Mouse (Mus musculus) bone marrow, adult 2 months (tissue): Measurements from ENCODE around the gene Il1b. TPM values are rescaled to one million over a fixed set of nuclear protein-coding genes. Genes with fewer than 3 reads are reported as not detected.

Experiments
- H3K27ac ChIP-seq: fragments of 200-500 bp; 2 replicates; pipeline ENCODE4 v1.5.1; 2012; ENCODE audit warnings: low read depth, mild to moderate bottlenecking, control low read depth, inconsistent platforms, low read length; ENCODE audit not compliant: control insufficient read depth, poor library complexity, insufficient read depth
- H3K4me1 ChIP-seq: fragments of 200-500 bp; 2 replicates; pipeline ENCODE4 v1.6.1; 2011; ENCODE audit warnings: low read length; ENCODE audit not compliant: control insufficient read depth, insufficient read depth
- H3K4me3 ChIP-seq: fragments of 200-500 bp; replicated peaks from 2 replicates; pipeline ENCODE3; 2011; ENCODE audit warnings: mild to moderate bottlenecking, low read depth, low read length, control low read depth; ENCODE audit not compliant: control insufficient read depth
- CTCF ChIP-seq: fragments of 200-500 bp; IDR thresholded peaks from 2 replicates; pipeline ENCODE4 v1.5.1; 2011; ENCODE audit warnings: low read length, control low read depth; ENCODE audit not compliant: control insufficient read depth, insufficient read depth
- POLR2A ChIP-seq: fragments of 200-500 bp; IDR thresholded peaks from 2 replicates; pipeline ENCODE4 v1.6.1; 2011; ENCODE audit warnings: low read depth, mild to moderate bottlenecking, control low read depth, low read length, borderline replicate concordance; ENCODE audit not compliant: control insufficient read depth
- WGBS: fragments of 180-500 bp; shearing (Covaris S2); methylation state at CpG from one replicate; pipeline ENCODE4 v1.1.7; 2018; 5-methylcytosine and 5-hydroxymethylcytosine counted together
- polyA plus RNA-seq: library from polyadenylated mRNA; stranded (reverse); fragments of >200 nt; gene quantifications from 2 replicates; pipeline ENCODE4 v1.2.4, GENCODE M21; 2011; ENCODE audit warnings: low replicate concordance; ENCODE audit not compliant: missing spikeins, insufficient read depth, insufficient read length

Il1b gene
- polyA plus RNA-seq, 1 experiment: 10.5 TPM

DNA sequence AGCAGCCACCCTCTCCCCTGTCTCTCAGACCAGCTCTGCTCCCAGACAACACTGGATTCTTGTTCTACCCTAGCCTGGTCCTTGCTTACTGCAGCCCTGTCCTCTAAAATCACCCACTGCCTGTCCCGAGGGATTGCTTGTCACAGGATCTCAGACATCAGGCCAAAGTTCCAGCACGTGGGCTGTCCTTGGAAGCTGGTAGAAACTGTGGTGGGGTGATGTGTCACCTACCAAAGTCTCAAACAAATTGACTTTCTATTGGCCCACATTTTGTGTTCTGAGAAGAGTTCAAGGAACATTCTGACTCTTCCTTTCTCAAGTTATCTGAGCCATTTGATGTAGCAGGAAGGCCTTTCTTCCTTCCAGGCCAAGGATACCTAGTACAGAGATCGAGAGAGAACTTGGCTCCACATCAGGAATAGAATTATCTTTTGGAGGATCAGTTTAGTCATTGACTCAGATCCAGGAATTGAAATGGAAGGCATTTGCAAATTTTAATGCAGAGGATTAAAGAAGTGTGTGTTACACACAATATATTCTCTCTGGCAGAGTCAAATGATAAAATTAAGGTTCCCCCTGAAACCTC is 9.9 kb downstream of the Il1b start:
- whole genome bisulfite sequencing: 66% methylated on average over 3 of the region's 3 CpGs
- H3K4me3 ChIP-seq: no peak overlapping the region
- TF ChIP-seq POLR2A: no peak
- TF ChIP-seq CTCF: no peak
- H3K27ac ChIP-seq: no peak overlapping the region
- H3K4me1 ChIP-seq: peaks cover 6% of the 10 kb centered on the region

DNA sequence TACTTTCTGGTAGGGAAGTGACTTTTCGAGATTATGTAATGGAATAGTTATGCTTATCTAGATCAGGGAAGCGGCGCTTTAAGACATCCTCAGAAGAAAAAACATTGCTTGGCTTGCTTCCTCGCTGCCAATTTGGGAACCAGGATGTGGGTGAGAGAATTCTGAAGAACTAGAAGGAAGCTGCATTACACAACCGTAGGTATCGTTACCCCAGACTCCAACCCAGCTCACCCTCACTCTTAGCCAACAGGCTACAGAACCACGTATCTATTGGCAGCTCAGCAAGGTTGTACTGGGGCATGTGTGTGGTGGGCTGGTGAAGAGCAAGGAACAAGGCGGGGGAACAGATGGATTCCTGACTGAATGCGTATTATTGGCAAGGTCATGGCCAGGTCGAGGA is 10.7 kb downstream of the Il1b start:
- no peak for TF ChIP-seq POLR2A
- TF ChIP-seq CTCF: no peak
- H3K27ac ChIP-seq: no peak overlapping the region
- no peak overlapping the region for H3K4me3 ChIP-seq
- WGBS: 28% methylated on average over 10 of the region's 10 CpGs
- H3K4me1 ChIP-seq: peaks cover 6% of the 10 kb centered on the region

DNA sequence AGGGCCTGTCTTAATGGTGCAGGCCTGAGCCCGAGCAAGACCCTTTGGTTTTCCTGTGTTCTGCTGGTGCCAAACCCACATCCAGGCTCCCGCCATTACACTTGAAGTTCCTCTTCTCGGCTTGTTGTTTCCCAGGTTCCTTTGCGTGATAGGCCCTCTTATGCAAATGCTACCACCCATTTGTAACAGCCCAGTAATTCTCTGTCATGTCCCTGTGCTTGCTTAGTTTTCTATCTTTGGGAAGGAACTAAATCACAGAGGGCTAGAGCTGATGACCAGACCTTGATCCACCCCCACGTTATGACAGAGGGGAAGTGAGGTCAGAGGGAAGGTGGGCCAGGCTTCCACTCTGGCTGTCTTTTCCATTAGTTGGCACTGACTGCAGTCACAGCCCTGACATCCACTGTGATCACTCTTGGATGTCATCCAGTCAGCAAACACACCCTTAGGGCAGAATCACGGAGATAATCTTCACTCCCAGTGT is 32.8 kb downstream of the Il1b start:
- TF ChIP-seq CTCF: no peak
- TF ChIP-seq POLR2A: no peak
- Histone ChIP-seq H3K27ac (no peak overlapping the region), H3K4me3 (no peak overlapping the region), H3K4me1 (no peaks in the 10 kb centered on the region; the same call in 1 of the 2 replicates)
- WGBS: 10% methylated on average over 6 of the region's 6 CpGs

DNA sequence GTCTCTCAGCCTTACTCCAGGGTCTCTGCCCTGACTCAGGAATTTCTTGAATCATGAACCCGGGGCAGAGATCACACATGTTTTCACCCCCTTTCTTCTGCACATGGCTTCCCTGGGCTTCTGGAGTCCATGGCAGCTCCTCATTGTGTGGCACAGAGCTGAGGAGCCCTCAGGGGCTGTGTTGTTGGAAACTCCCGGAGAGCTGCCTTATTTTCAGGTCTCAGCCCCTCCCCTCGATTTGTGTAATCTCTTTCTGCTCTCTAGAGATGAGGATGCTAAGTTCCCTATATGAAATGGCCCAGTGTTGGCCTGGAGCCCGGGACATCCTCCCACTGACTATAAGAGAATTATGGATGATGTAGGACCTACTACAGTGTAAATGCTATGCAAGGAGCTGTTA is 37.5 kb downstream of the Il1b start:
- no peak for TF ChIP-seq CTCF
- no peak for TF ChIP-seq POLR2A
- WGBS: 54% methylated on average over 4 of the region's 4 CpGs
- Histone ChIP-seq H3K27ac (no peak overlapping the region), H3K4me1 (no peaks in the 10 kb centered on the region; the same call in 1 of the 2 replicates), H3K4me3 (no peak overlapping the region)

DNA sequence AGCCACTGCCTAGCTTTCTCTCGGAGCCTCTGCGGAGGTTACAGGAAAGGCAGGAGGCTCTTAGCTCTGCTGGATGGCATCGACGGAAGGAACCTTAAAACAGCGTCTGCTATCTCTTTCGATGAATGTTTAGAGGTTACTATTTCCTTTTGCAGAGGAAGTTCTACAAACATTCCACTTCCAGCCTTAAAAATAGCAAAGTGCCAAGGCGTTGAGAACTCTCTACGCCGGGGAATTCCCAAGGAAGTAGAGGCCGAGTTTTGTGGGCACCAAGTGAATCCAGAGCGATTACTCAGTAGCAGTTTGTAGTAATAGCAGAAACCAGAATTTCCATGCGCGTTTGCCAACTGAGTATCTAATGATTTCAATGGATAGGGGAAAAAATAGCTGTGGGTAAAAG is 40.4 kb downstream of the Il1b start:
- TF ChIP-seq POLR2A (no peak), CTCF (no peak)
- Histone ChIP-seq H3K27ac (no peak overlapping the region), H3K4me3 (no peak overlapping the region), H3K4me1 (no peaks in the 10 kb centered on the region; the same call in none of the 2 replicates)
- 5% methylated on average over 13 of the region's 13 CpGs for WGBS

DNA sequence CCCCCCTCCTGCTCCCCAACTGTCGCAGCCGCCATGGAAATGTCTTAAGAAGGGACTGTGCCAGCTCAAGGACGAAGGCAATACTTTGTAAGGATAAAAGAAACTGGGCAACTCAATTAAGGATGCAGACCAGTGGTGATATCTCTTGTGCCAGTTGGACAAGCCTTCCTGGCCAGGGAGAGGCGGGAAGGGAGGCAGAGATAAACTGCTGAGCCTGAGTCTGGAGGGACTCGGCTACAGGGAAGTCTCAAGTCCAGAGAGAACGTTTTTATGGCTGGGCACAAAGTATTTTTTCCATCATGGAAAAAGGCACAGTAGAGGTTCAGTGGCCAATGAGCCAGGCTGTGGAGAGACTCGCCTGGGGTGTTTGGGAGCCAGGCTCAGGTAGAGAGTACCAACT is 40.9 kb downstream of the Il1b start:
- Histone ChIP-seq H3K27ac (no peak overlapping the region), H3K4me1 (no peaks in the 10 kb centered on the region; the same call in none of the 2 replicates), H3K4me3 (no peak overlapping the region)
- TF ChIP-seq POLR2A: no peak
- TF ChIP-seq CTCF: no peak
- 35% methylated on average over 7 of the region's 7 CpGs for WGBS

DNA sequence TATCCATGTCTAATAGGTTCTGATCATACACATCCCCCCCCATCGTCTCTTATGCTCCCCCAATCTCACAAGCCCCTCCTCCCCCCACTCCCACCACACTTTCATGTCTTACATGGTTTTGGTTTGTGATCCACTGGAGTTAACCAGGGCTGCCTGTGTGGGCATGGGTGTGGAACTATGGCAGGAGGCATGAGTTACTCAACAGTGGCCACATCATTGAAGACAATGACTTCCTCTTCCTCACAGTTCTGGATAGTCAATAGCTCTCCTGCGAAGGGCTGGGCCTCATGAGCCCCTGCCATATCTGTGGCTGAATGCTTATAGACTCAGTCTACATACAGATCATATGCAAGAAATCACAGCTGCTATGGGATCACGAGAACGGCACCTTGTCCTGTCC is 42.7 kb downstream of the Il1b start:
- H3K4me3 ChIP-seq: no peak overlapping the region
- WGBS: 67% methylated on average over 4 of the region's 4 CpGs
- H3K4me1 ChIP-seq: no peaks in the 10 kb centered on the region; the same call in none of the 2 replicates
- no peak for TF ChIP-seq CTCF
- TF ChIP-seq POLR2A: no peak
- H3K27ac ChIP-seq: no peak overlapping the region

DNA sequence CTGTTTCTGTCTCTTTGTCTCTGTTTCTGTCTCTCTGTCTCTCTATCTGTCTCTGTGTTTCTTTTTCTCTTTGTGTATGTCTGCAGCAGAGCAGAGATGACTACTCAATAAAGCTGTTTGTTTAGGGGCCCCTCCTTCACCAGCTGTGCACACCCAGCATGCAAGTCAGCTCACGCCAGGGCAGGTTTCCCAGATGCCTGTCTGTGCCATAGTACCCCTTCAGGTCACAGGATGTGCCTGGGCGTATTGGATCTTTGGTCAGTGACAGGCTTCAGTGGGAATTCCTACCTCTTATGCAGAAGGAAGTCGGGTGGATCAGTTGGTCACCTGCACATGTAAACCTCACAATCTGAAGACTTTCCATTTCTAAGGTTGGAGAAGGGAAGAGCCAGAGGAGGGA is 46.7 kb downstream of the Il1b start:
- Histone ChIP-seq H3K4me3 (no peak overlapping the region), H3K4me1 (no peaks in the 10 kb centered on the region; the same call in none of the 2 replicates), H3K27ac (no peak overlapping the region)
- TF ChIP-seq POLR2A (no peak), CTCF (no peak)
- WGBS: 81% methylated on average over 3 of the region's 3 CpGs
